Mouse (Mus musculus) R1 (cell line): ENCODE measurements around the gene Rab7.

Experiments
- DNase-seq: peaks from one replicate; pipeline ENCODE4 v3.0.0-alpha.2; 2018; ENCODE audit warnings: low read depth, low spot score

Gene Rab7

GRCm38 (mm10) chr6:88044577-88045405 is at the start of gene Rab7:
Gene Rab7, minus strand, starts transcription at chr6:88045270.
- peak; percentile 98 for DNase-seq

GRCm38 (mm10) chr6:88088971-88089370 is 43.9 kb upstream of the Rab7 start:
- DNase-seq = peak; percentile 54

- DNase-seq = peak; percentile 94
Observed at GRCm38 (mm10) chr6:88084278-88085151, 39.4 kb upstream of the Rab7 start, which contains the start of gene Rpn1. Gene Rpn1, plus strand, starts transcription at chr6:88084482.

- no peak for DNase-seq
Observed at GRCm38 (mm10) chr6:88083672-88084071, 38.6 kb upstream of the Rab7 start.

- DNase-seq = no peak
Observed at GRCm38 (mm10) chr6:88083095-88083494, 38.0 kb upstream of the Rab7 start.

- no peak for DNase-seq
Observed at GRCm38 (mm10) chr6:88075960-88076517, 31.0 kb upstream of the Rab7 start.

GRCm38 (mm10) chr6:88074752-88075554 is 29.9 kb upstream of the Rab7 start:
- peak; percentile 100 for DNase-seq

GRCm38 (mm10) chr6:88071216-88071615 is 26.1 kb upstream of the Rab7 start:
- peak; percentile 47 for DNase-seq

GRCm38 (mm10) chr6:88070468-88070867 is 25.4 kb upstream of the Rab7 start:
- DNase-seq = no peak

- no peak for DNase-seq
Observed at GRCm38 (mm10) chr6:88068739-88069138, 23.7 kb upstream of the Rab7 start.

- DNase-seq = no peak
Observed at GRCm38 (mm10) chr6:88067722-88068121, 22.7 kb upstream of the Rab7 start.

- no peak for DNase-seq
Observed at GRCm38 (mm10) chr6:88065968-88066367, 20.9 kb upstream of the Rab7 start.

GRCm38 (mm10) chr6:88065116-88065515 is 20.0 kb upstream of the Rab7 start:
- no peak for DNase-seq

- DNase-seq = no peak
Observed at GRCm38 (mm10) chr6:88064072-88064642, 19.1 kb upstream of the Rab7 start.

GRCm38 (mm10) chr6:88062398-88062797 is 17.3 kb upstream of the Rab7 start:
- no peak for DNase-seq

- peak; percentile 74 for DNase-seq
Observed at GRCm38 (mm10) chr6:88061406-88061805, 16.3 kb upstream of the Rab7 start.

- DNase-seq = no peak
Observed at GRCm38 (mm10) chr6:88060602-88061001, 15.5 kb upstream of the Rab7 start.

- peak; percentile 91 for DNase-seq
Observed at GRCm38 (mm10) chr6:88059903-88060302, 14.8 kb upstream of the Rab7 start.

- DNase-seq = no peak
Observed at GRCm38 (mm10) chr6:88056866-88057265, 11.8 kb upstream of the Rab7 start.

- no peak for DNase-seq
Observed at GRCm38 (mm10) chr6:88055663-88056062, 10.6 kb upstream of the Rab7 start.
